Mouse (Mus musculus) regulatory T cell (primary cell): ENCODE measurements around the gene Wdtc1.

Source experiments
- in situ Hi-C: fragments of 300-600 bp; cut with MboI, MseI; formaldehyde crosslinking; loops from one replicate; pipeline ENCODE4 v1.15.1; 2025; ENCODE audit warnings: high pct_unique_total_duplicates

The Wdtc1 gene

DNA sequence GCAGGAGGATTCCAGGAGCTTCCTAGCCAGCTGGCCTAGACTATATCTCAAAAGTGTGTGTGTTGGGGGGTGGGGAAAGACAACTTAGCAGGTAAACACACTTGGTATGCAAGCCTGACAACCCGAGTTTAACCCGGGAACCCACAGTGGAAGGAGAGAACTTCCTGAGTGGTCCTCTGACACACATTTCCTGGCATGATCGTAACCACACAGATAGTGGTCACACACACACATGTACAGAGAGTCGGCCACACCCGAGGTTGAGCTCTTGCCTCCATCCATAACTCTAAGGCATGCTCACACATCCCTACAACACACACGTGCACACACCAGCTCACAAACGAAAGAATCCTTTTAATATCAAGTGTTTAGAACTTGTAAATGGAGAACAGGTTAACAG, 25.2 kb downstream of the Wdtc1 start:
- in situ Hi-C loops: no loop called here

DNA sequence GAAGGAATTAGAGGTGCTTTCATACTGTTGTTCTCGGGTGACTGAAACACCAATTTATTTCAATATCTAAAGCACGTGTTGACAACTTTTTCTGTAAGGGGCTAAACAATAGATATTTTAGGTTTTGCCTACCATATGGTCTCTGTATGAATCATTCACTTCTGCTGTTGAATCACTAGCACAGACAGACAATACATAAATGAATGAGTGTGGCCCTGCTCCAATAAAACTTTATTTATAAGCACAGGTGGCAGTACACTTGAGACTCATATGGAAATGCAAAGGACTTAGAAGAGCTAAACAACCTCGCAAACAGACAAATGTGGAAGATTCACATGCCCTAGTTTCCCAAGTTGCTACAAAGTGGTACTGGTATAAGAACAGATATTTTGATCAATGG, 33.6 kb downstream of the Wdtc1 start:
- in situ Hi-C loops: no loop called here

DNA sequence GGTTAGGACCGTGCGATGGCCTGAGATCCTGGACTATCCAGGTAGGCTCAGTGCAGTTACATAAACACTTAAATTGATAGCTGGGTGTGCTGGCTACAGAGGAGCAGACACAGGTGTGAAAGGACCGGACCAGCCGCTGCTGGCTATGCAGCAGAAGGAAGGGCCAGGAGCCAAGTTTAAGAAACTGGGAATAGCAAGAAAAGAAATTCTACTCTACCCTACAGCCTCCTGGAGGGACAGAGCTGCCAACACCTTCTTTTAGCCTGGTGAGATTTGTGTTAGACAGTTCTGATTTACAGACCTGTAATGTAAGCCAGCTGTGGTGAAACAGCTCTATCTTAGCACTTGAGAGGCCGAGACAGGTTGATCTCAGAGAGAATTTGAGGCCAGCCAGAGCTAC, 37.3 kb downstream of the Wdtc1 start:
- in situ Hi-C loops: no loop called here

DNA sequence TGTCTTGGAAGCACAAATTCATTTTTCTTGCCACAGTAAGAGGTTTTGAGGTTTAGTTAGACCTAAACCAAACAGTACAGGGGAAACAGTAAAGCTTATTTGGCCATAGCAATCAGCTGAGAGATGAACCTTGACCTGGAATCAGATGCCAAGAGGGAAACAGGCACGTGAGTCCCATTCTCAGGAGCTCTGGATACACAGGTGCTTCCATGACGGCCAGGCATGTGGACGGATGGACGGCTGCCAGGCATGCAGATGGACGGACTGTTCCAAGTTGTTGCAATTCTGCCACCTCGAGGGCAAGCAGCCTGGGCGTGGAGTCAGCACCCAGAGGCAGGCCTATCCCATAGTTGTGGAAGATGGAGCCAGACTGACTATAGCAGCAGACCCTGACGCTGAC, 38.4 kb downstream of the Wdtc1 start:
- in situ Hi-C loops: no loop called here

DNA sequence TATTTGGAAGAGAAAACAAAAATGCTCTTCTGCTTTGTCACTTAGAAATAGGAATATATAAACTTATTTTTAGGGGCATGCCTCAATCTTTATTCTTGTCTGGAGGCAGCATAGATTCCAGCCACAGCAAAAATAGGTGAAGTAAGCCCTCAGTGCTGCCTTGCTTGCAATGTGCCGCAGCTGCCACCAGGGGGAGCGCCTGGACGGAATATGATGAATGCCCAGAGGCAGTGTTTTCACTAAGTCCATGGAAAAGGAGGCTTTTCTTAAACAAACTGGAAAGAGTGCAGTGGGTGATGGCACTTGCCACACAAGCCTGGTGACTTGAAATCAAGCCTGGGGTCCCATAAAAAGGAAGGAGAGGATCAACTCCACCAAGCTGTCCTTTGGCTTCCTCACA, 43.3 kb downstream of the Wdtc1 start:
- in situ Hi-C loops: loop anchor here (5.0 to 10.0 kb wide), 2 partner anchors 205 to 318 kb away; no protein-coding TSS in a partner anchor

DNA sequence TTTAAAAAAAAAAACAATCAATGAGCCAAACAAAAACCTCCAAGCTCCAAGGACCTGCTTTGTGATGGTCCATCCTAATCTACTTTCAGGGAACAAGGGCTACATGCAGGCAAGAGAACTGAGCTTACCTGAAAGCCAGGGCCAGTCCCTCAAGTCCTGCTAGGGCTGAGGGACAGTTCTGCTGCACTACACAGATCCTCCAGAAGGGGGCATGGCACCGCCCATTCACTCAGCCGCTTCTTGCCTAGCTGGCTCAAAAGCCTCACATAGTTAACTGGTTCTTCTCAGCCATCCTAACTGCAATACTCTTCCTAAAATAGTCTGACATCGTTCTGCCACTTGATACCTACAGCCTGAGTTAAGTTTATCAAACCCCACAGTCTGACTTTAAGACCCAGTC, 46.0 kb downstream of the Wdtc1 start:
- in situ Hi-C loops: loop anchor here (5.0 to 10.0 kb wide), 2 partner anchors 203 to 315 kb away; no protein-coding TSS in a partner anchor

DNA sequence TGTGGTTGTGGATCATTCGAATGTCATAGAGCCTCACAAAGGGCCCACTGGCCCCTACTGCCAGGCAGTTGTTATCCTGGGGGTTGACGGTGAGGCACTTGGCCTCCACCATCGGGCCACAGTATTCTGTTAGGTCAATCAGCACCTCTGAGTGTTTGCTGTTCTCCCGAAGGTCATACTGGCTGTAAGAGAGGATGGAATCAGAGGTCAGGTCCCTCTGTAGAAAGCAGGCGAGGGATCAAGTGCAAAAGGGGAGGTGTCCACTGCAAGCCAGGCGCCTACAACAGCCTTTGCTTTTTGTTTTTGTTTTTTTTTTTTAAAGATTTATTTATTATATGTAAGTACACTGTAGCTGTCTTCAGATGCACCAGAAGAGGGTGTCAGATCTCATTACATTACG, 47.5 kb downstream of the Wdtc1 start:
- in situ Hi-C loops: loop anchor here (5.0 to 10.0 kb wide), 2 partner anchors 201 to 314 kb away; no protein-coding TSS in a partner anchor

DNA sequence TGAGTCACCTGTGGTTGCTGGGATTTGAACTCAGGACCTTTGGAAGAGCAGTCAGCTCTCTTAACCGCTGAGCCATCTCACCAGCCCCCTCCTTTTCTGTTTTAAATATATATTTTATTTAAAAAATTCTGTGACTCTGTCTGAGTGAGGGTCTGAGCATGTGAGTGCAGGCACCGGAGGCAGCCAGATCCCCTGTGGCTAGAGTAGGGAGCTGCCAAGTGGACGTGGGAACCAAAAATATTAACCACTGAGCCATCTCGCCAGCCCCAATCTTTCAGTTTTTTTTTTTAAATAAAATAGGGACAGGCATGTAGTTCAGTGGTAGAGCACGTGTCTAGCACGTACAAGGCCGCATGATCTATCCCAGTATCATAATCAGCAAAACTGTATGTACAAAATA, 48.5 kb downstream of the Wdtc1 start:
- in situ Hi-C loops: loop anchor here (5.0 to 10.0 kb wide), 2 partner anchors 200 to 312 kb away; no protein-coding TSS in a partner anchor

DNA sequence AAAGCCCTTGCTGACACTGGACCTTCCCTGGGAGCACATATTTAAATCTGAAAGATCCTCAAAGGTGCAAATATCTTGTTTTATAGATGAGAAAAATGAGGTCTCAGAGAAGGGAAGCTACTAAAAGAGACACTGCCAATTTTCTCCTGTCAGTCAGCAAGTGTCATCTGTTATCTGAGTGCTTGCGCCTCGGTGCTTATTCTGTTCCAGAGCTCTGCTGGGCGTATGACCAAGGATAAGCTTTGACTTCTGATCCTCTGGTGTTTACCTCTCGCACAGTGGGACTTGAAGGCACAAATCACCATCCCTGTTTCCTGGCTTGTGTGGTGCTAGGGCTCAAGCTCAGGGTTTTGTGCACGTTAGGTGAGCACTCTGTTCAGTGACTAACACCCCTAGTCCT, 50.6 kb downstream of the Wdtc1 start:
- in situ Hi-C loops: loop anchor here (10.0 kb wide), 1 partner anchor 198 kb away; no protein-coding TSS in a partner anchor

DNA sequence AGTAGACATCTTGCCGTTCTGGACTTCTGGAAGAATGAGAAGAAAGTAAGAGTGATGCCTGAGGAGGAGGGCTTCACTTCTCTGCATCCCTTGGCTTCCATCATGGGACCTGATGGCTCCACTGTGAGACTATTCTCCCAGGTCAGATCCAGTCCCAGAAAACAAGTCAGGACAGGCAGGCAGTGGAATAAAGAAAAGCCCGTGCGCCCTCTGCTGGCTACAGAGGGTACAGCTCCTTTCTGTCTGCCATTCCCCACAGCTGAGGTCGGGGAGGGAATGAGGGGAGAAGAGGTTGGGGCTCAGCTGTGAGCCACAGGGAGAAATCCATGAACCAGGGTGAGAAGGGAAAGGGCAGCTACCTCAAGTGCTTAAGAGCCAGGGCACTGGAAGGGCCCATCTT, 51.5 kb downstream of the Wdtc1 start:
- in situ Hi-C loops: loop anchor here (10.0 kb wide), 1 partner anchor 197 kb away; no protein-coding TSS in a partner anchor

DNA sequence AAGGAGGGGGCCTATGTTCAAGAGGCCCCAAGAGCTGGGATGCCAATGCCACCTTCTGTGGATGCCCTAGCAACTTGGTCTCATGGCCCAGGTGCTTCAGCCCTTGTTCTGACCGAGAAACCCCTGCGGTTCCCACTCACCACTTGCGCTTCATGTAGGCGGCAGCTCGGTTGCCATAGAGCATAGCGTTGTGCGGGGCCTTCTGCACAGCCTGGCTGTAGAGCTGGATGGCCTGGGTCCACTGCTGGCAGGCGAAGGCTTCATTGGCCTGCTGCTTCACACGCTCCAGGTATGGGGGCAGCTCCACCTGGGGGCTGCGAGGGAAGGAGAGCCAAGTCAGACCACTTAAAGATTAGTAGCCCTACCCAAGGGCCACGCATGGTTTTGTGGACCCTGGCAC, 52.9 kb downstream of the Wdtc1 start:
- in situ Hi-C loops: loop anchor here (10.0 kb wide), 1 partner anchor 196 kb away; no protein-coding TSS in a partner anchor

DNA sequence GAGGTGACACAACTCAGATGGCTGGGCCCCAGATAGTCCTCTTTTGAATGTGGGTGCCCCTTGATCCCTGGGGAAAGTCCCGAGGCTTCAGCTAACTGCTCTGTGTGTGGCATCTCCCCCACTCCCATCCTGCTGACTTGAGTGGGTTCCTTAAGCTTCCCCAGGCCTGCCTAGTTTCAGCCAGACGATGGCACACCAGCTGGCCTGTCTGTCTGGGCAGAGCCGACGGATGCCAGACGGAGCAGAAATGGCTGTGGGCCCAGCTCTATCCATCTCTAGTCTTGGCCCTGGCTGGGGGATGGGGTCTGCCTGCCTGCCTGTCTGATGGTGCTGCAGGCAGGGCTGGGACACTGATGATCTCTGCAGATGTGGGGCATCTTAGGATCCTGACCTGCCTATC, 53.6 kb downstream of the Wdtc1 start:
- in situ Hi-C loops: loop anchor here (5.0 to 10.0 kb wide), 3 partner anchors 42 to 195 kb away; partner anchors contain the start of genes Cd164l2 and Gpr3

DNA sequence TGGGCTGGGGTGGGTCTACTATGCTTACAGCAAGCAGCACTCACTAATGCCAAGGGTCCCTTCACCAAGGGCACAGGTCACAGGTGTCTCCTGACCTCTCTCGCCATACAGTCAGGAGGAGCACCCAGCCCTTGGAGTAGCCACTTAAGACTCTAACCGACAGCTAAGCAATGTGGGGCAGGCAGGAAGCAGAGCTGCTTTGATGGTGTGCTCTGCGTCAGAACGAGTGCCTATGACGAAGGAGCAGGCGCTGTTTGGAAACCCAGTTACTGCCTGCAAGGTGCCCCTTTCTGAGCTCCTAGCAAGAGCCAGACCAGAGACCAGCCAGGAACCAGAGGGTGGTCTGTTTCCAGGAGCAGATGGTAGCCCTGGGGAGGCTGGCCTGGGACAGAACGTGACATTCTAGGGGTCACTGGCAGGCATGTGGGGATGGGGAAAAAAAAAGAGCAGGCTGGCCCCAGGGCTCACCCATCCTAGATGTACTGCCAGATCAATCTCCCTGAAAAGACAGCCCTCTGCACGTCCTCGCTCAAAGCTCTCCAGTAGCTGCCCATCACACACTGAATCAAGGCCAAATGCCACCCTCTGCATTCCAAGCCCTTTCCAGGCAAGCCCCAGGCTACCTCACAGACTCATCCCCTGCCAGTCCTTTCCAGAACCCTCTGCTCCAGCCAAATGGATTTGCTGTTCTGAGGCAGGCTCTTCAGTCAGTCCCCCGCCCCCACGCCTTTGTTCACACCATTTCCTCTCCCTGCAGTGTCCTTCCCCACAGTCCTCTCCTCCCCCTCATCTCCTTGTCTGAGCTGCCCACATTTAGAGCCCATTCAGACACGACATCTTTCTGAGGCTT, 54.5 kb downstream of the Wdtc1 start:
- in situ Hi-C loops: loop anchor here (5.0 kb wide), 2 partner anchors 41 to 86 kb away; partner anchors contain the start of genes Cd164l2 and Gpr3

DNA sequence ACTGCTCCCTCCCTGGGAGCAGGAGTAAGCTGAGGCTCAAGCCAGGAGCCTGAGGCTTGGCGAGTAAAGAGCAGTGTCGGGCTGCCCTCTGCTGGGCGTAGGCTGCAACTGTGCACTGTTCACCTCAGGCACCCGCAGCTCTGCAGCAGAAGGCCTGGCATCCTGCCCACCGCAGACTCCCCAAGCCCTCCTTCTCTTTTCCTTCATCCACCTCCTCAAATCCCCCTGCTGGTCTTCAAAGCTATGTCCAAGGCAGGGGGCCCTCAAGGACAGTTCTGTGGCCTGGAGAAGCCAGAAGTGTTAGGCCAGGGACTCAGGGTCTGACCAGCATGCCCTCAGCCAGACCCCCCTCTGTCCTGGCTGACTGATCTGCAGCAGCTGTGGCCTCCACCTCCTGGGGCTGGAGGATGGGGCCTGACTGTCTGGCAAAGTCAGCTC, 55.5 kb downstream of the Wdtc1 start:
- in situ Hi-C loops: loop anchor here (5.0 kb wide), 2 partner anchors 41 to 86 kb away; partner anchors contain the start of genes Cd164l2 and Gpr3

DNA sequence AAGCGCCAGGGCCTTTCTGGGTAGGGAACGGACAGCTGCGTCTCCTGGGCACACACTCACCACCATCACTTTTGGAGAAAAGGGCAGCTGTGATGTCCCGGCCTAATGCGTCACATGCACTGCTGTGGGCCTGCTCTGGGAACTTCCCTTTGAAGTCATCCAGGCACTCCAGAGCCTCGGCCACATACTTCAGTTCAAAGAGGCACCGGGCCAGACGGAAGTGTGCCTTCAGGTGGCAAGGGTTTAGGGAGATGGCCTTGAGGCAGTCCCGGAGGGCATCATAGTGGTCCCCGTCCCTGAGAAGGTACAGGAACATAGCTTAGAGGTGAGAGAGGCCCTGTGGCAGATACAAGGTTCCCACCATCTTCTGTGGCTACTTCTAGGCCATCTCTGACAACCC, 55.9 kb downstream of the Wdtc1 start:
- in situ Hi-C loops: loop anchor here (5.0 kb wide), 2 partner anchors 40 to 85 kb away; partner anchors contain the start of genes Cd164l2 and Gpr3

DNA sequence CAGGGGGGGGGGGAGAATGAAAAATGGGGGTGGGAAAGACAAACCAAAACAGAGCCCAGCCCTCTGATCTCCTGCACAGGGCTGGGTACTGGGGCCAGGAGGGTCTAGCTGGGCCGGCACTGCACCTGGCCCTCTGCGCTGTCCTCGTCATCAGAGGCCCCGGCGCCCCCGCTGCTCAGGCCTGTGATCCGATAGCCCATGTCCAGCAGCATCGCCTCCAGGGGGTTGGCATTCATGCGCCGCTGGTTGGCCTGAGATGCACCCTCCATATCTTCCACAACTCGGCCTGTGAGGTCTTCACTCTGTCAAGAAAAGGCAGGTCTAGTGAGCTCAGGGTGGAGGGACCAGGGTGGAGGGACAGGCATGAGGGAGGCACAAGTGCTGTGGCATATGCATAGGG, 59.2 kb downstream of the Wdtc1 start:
- in situ Hi-C loops: no loop called here

DNA sequence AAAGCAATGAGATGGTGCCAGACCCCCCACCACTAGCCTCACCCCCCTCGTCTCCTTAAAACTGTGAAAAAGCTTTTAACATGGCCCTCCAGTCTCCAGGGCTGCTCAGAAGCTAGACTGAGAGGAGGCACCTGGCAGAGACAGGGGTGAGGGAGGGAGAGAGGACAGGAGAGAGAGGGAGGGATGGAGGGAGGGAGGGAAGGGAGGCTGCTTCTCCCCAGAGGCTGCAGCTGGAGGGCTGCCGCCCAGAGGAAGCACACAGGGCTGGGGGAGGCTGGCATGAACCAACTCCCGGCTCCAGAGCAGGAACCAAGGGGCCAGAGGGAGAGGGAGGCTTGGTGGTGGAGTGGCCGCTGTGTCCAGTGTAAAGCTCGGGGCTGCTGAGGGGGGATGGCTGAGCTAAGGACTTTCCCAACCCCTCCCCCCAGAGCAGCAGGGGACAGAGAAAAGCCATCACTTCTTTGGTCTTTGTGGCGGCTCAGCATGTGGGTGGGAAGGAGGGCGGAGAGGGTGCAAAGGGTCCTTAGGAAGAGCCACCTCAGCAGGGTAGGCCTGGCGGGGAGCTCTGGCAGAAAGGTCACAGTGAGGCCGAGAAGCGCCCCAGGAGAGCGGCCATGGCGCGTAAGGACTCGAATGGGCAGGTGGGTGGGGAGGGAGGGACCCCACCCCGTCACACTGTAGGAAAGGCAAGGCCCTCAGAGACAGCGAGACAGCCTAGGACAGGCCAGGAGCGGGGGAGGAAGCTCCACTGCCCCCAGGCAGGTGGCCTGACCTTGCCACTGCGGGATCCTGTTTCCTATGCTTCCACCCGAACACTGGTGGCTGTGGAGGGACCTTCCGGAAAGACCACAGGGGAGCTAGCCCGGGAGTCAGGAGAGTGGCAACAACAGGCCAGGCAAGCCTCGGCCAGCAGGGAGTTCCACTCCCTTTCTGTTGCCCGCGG, 60.1 kb downstream of the Wdtc1 start:
- in situ Hi-C loops: no loop called here

DNA sequence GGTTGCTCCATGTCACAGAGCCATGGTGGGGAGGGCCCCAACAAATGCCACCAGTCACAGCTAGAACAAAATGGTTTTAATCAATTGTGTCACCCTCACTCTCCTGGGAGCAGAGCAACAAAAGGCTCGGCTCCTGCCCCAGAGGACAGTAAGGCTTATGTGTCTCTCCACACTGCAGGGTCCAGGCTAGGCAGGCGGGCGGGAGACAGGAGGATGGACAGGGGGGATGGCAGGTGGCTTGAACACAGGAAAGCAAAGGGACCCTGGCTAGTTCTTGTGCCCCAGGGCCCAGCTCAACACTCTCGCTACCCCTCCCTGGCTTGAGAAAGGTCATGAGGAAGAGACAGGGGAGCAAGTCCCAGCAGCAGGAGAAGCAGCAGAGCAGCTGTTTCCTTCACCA, 60.9 kb downstream of the Wdtc1 start:
- in situ Hi-C loops: no loop called here

DNA sequence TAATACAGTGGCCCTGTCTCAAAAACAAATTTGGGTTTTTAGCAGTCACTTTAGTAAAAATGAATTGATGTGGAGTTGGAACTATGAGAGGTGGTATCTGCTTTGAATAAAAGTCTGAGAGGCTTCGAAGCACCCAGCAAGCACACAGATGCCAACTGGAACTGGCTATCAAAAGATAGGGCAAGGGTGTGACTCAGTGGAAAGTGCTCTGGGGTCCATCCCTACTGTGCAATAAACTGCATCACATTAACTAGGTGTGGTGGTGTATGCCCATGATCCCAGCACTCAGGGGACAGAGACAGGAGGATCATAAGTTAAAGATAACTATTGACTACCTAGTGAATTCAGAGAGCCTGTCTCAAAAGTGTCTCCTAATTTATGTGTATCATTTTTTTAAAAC, 62.0 kb downstream of the Wdtc1 start:
- in situ Hi-C loops: no loop called here

DNA sequence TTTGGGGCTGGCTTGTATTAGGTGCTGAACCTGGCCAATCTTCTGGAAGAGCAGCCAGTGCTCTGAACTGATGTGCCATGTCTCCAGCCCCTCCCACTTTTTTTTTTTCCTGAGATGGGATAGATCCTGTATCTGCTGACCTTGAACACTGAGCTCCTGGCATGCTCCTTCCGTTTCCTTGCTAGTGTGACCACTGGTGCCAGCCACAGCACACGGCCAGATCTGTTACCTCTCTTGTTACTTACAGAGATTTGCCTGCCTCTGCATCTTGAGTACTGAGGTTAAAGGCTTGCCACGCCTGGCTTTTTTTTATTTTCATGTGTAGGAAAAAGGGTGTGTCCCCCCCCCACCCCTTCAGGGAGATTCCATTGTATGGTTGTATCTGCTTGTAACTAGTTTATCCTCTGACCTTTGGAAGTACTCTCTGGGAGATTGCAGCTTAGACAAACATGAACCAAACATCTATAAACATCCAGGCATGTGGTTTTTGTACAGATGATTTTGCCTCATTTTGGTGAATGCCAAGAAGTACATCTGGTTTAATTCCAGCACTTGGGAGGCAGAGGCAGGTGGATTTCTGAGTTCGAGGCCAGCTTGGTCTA, 66.7 kb downstream of the Wdtc1 start:
- in situ Hi-C loops: no loop called here

DNA sequence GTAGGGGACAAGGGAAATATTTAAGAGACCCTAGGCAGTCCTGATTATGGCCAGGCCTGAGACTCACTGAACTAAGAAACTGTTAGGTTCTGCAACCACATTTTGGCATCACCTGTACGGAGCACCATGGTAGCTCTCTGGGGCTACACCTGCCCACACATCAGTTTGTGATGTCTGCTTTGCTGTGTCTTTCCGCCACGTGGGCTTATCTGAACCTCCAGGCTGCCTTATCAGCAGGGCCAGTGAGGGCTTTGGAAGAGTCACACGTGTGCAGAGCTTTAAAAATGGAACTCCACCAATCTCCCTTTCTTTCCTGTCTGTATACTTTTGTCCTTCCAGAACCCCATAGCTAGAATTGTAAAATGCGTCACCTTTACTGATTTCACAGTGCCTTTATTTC, 67.3 kb downstream of the Wdtc1 start:
- in situ Hi-C loops: no loop called here
